Mouse (Mus musculus) heart, embryonic 11.5 days (tissue): ENCODE data around the gene Gpr141. TPM values are rescaled to one million over a fixed set of nuclear protein-coding genes. Genes with fewer than 3 reads are reported as not detected.

ENCODE experiments used
- ATAC-seq: fragments of 200-750 bp; cut with Nextera tagmentation; replicated peaks from 2 replicates; pipeline ENCODE4 v1.8.0; 2017; ENCODE audit warnings: moderate library complexity; ENCODE audit not compliant: insufficient number of reproducible peaks, low FRiP score, low TSS enrichment
- H3K27ac ChIP-seq: fragments of 300-500 bp; sonication (generic); 2 replicates; pipeline ENCODE4 v1.5.1; 2014; ENCODE audit warnings: mild to moderate bottlenecking, low read depth, low read length
- H3K27me3 ChIP-seq: fragments of 300-500 bp; sonication (generic); 2 replicates; pipeline ENCODE4 v1.6.1; 2014; ENCODE audit warnings: mild to moderate bottlenecking, low read length, mixed read lengths; ENCODE audit not compliant: control insufficient read depth, insufficient read depth
- H3K36me3 ChIP-seq: fragments of 300-500 bp; sonication (generic); 2 replicates; pipeline ENCODE4 v1.6.1; 2014; ENCODE audit warnings: mild to moderate bottlenecking, low read length, moderate library complexity, mixed read lengths; ENCODE audit not compliant: control insufficient read depth, insufficient read depth
- H3K4me1 ChIP-seq: fragments of 300-500 bp; sonication (generic); 2 replicates; pipeline ENCODE4 v1.6.1; 2014; ENCODE audit warnings: low read length; ENCODE audit not compliant: control insufficient read depth, insufficient read depth
- H3K4me2 ChIP-seq: fragments of 300-500 bp; sonication (generic); 2 replicates; pipeline ENCODE4 v1.6.1; 2014; ENCODE audit warnings: mild to moderate bottlenecking, moderate library complexity
- H3K4me3 ChIP-seq: fragments of 300-500 bp; sonication (generic); 2 replicates; pipeline ENCODE4 v1.5.1; 2014; ENCODE audit warnings: low read depth, low read length
- H3K9ac ChIP-seq: fragments of 300-500 bp; sonication (generic); 2 replicates; pipeline ENCODE4 v1.6.1; 2014; ENCODE audit warnings: mild to moderate bottlenecking, low read depth, low read length, moderate library complexity
- H3K9me3 ChIP-seq: fragments of 300-500 bp; sonication (generic); replicated peaks from 2 replicates; pipeline ENCODE4 v1.6.1; 2016; ENCODE audit warnings: low read length; ENCODE audit not compliant: control insufficient read depth
- WGBS: fragments of 180-500 bp; shearing (Covaris S2); extraction: QIAGEN DNeasy Blood & Tissue Kit; methylation state at CpG from one replicate; pipeline ENCODE4 v1.1.7; 2014; ENCODE audit not compliant: insufficient replicate concordance; 5-methylcytosine and 5-hydroxymethylcytosine counted together
- polyA plus RNA-seq: library from polyadenylated mRNA; unstranded; fragments of >200 nt; fragmentation: Nextera tagmentation; extraction: Ambion mirVana; gene quantifications from 2 replicates; pipeline ENCODE4 v1.2.1, GENCODE M21; 2014

Gpr141 gene
- polyA plus RNA-seq, 1 experiment from 2014 or later = 0.17 TPM

- WGBS = 72% methylated on average over 2 of the region's 2 CpGs
- no peak for ATAC-seq
- H3K4me2 ChIP-seq = no peak overlapping the region
- H3K36me3 ChIP-seq = no peaks in the 10 kb centered on the region
- H3K4me1 ChIP-seq = no peaks in the 10 kb centered on the region
- no peaks in the 10 kb centered on the region for H3K27me3 ChIP-seq
- no peaks in the 10 kb centered on the region for H3K9me3 ChIP-seq
- H3K9ac ChIP-seq = no peak overlapping the region
- H3K4me3 ChIP-seq = no peak overlapping the region
- H3K27ac ChIP-seq = no peak overlapping the region
Observed at GRCm38 (mm10) chr13:19767202-19767601, 56.9 kb downstream of the Gpr141 start.

- no peak overlapping the region for H3K9ac ChIP-seq
- H3K27me3 ChIP-seq = no peaks in the 10 kb centered on the region
- no peak for ATAC-seq
- no peak overlapping the region for H3K27ac ChIP-seq
- no peaks in the 10 kb centered on the region for H3K4me1 ChIP-seq
- no peaks in the 10 kb centered on the region for H3K9me3 ChIP-seq
- H3K4me2 ChIP-seq = no peak overlapping the region
- H3K4me3 ChIP-seq = no peak overlapping the region
- H3K36me3 ChIP-seq = no peaks in the 10 kb centered on the region
- 79% methylated on average over 4 of the region's 4 CpGs for WGBS
Observed at GRCm38 (mm10) chr13:19764276-19764675, 59.8 kb downstream of the Gpr141 start.

GRCm38 (mm10) chr13:19763211-19763610 lies 60.8 kb downstream of the Gpr141 start:
- 88% methylated on average over 1 of the region's 1 CpGs for WGBS
- no peak overlapping the region for H3K4me2 ChIP-seq
- H3K9ac ChIP-seq = no peak overlapping the region
- no peak overlapping the region for H3K4me3 ChIP-seq
- H3K27me3 ChIP-seq = no peaks in the 10 kb centered on the region
- H3K4me1 ChIP-seq = no peaks in the 10 kb centered on the region
- H3K9me3 ChIP-seq = no peaks in the 10 kb centered on the region
- H3K27ac ChIP-seq = no peak overlapping the region
- no peaks in the 10 kb centered on the region for H3K36me3 ChIP-seq
- no peak for ATAC-seq

DNA sequence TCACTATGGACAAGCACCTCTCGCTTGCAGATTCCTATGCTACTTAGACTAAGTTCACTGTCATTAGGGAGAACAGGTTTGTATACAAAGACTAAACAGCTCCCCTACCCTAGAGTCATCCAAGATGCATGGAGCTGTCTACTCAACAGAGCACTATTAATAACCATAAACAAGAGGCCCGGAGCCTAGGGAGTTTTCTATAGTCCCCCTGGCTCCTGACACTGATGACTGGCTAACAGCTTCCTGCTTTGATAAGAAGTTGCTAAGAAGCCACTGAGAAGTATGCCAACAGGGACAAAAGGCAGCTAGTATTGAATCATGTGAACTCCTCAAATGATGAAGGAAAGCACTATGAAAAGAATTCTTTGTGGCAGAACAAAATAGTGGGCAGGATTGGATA lies 78.3 kb downstream of the Gpr141 start:
- H3K9me3 ChIP-seq = no peaks in the 10 kb centered on the region
- no peak overlapping the region for H3K27ac ChIP-seq
- no peak overlapping the region for H3K4me3 ChIP-seq
- no peak overlapping the region for H3K9ac ChIP-seq
- H3K27me3 ChIP-seq = no peaks in the 10 kb centered on the region
- no peaks in the 10 kb centered on the region; the same call in 1 of the 2 replicates for H3K4me1 ChIP-seq
- WGBS = 51% methylated on average over 2 of the region's 2 CpGs
- no peaks in the 10 kb centered on the region for H3K36me3 ChIP-seq
- H3K4me2 ChIP-seq = no peak overlapping the region
- no peak for ATAC-seq

- no peak overlapping the region for H3K4me2 ChIP-seq
- ATAC-seq = no peak
- H3K4me3 ChIP-seq = no peak overlapping the region
- no peaks in the 10 kb centered on the region for H3K27me3 ChIP-seq
- no peaks in the 10 kb centered on the region; the same call in 1 of the 2 replicates for H3K4me1 ChIP-seq
- no peaks in the 10 kb centered on the region for H3K36me3 ChIP-seq
- no peak overlapping the region for H3K27ac ChIP-seq
- WGBS = 83% methylated on average over 5 of the region's 5 CpGs
- no peaks in the 10 kb centered on the region for H3K9me3 ChIP-seq
- H3K9ac ChIP-seq = no peak overlapping the region
Observed at GRCm38 (mm10) chr13:19744536-19744935, 79.5 kb downstream of the Gpr141 start.

DNA sequence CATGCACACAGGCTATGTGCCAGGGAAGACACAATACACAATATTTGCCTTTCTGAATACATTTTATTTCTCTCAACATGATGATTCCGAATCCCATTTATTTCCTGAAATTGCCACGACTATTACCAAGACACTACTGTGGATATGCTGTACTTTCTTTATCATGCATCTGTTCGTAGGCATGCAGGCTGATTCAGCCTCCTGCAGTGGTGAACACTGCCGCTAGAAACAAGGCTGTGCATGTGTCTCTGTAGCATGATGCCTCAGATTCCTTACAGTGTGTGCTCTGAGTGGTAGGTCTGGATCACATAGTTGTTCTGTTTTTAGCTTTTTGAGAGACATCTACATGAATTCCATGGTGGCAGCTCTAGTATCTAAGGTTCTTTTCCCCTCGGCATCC lies 89.5 kb downstream of the Gpr141 start:
- no peaks in the 10 kb centered on the region for H3K36me3 ChIP-seq
- 72% methylated on average over 5 of the region's 5 CpGs for WGBS
- no peak overlapping the region for H3K4me2 ChIP-seq
- no peaks in the 10 kb centered on the region for H3K9me3 ChIP-seq
- H3K4me3 ChIP-seq = no peak overlapping the region
- no peaks in the 10 kb centered on the region for H3K27me3 ChIP-seq
- H3K27ac ChIP-seq = no peak overlapping the region
- no peaks in the 10 kb centered on the region for H3K4me1 ChIP-seq
- no peak for ATAC-seq
- no peak overlapping the region for H3K9ac ChIP-seq

GRCm38 (mm10) chr13:19730826-19731225 lies 93.2 kb downstream of the Gpr141 start:
- Histone ChIP-seq H3K27me3 (no peaks in the 10 kb centered on the region), H3K36me3 (no peaks in the 10 kb centered on the region)

DNA sequence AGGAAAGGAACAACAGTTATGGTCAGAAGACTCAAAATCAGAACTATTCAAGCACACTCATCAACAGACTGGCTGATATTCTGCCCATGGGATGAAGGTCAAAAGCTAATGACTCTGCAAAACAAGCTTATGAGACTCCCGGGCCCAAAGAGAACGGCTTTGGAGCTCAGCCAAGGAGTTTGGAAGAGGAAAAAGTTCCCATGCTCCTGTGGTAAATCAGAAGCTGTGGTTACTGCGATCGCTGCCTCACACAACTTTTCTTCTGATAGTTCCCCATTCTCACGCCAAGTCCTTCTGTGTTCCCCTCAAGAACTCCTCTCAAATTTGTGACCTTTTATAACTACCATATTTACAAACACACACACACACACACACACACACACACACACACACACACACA lies 105.1 kb downstream of the Gpr141 start:
- no peak for ATAC-seq
- H3K4me3 ChIP-seq = no peak overlapping the region
- no peak overlapping the region for H3K4me2 ChIP-seq
- H3K9ac ChIP-seq = no peak overlapping the region
- no peak overlapping the region for H3K27ac ChIP-seq
- no peaks in the 10 kb centered on the region for H3K36me3 ChIP-seq
- H3K9me3 ChIP-seq = no peaks in the 10 kb centered on the region
- WGBS = 77% methylated on average over 5 of the region's 5 CpGs
- H3K27me3 ChIP-seq = no peaks in the 10 kb centered on the region
- no peaks in the 10 kb centered on the region for H3K4me1 ChIP-seq

More at GRCm38 (mm10) chr13:19730826-19731225, 93.2 kb downstream of the Gpr141 start:
- Histone ChIP-seq H3K4me2 (no peak overlapping the region), H3K4me3 (no peak overlapping the region), H3K4me1 (no peaks in the 10 kb centered on the region), H3K27ac (no peak overlapping the region), H3K9me3 (no peaks in the 10 kb centered on the region), H3K9ac (no peak overlapping the region)
- 48% methylated on average over 2 of the region's 2 CpGs for WGBS
- ATAC-seq = no peak

DNA sequence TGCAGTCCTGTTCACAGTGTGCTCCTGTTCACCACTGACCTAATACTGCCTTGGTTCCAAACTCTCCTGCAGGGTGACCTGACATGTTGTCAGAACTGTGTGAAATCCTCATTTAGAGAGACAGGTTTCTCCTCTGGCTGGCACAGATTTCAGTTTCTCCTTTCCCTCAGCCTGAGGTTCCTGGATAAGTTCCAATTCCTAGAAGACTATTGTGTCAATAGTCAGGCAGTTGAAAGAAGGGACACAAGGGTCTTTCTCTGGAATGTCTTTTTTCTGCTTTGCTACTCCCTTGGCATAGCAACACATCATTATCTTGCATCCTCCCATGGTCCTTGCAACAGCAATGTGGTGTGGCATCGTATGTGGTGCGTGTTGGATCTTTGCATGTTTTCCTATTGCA lies 106.9 kb downstream of the Gpr141 start:
- WGBS = 77% methylated on average over 2 of the region's 2 CpGs
- no peaks in the 10 kb centered on the region for H3K27me3 ChIP-seq

More for the DNA sequence above, 106.9 kb downstream of the Gpr141 start:
- H3K4me3 ChIP-seq = no peak overlapping the region
- no peaks in the 10 kb centered on the region for H3K9me3 ChIP-seq
- no peaks in the 10 kb centered on the region for H3K4me1 ChIP-seq
- H3K4me2 ChIP-seq = no peak overlapping the region
- H3K36me3 ChIP-seq = no peaks in the 10 kb centered on the region
- H3K9ac ChIP-seq = no peak overlapping the region
- H3K27ac ChIP-seq = no peak overlapping the region
- no peak for ATAC-seq
